Mouse (Mus musculus) stomach, postnatal 0 days (tissue): ENCODE measurements around the gene Stx7. TPM values are rescaled to one million over a fixed set of nuclear protein-coding genes. Genes with fewer than 3 reads are reported as not detected.

Source experiments
- ATAC-seq: fragments of 200-750 bp; cut with Nextera tagmentation; 2 replicates; pipeline ENCODE4 v1.8.0; 2017; ENCODE audit not compliant: low FRiP score, low TSS enrichment
- DNase-seq: peaks from one replicate; pipeline ENCODE4 v3.0.0-alpha.2; 2016; ENCODE audit warnings: low spot score
- H3K27ac ChIP-seq: fragments of 300-500 bp; sonication (generic); replicated peaks from 2 replicates; pipeline ENCODE4 v1.5.1; 2014; ENCODE audit warnings: mild to moderate bottlenecking, control low read depth
- H3K27me3 ChIP-seq: fragments of 300-500 bp; sonication (generic); 2 replicates; pipeline ENCODE4 v1.6.1; 2014; ENCODE audit warnings: low read length; ENCODE audit not compliant: control insufficient read depth, insufficient read depth
- H3K36me3 ChIP-seq: fragments of 300-500 bp; sonication (generic); 2 replicates; pipeline ENCODE4 v1.6.1; 2014; ENCODE audit warnings: low read length, mixed read lengths; ENCODE audit not compliant: control insufficient read depth, insufficient read depth
- H3K4me1 ChIP-seq: fragments of 300-500 bp; sonication (generic); replicated peaks from 2 replicates; pipeline ENCODE4 v1.6.1; 2014; ENCODE audit warnings: antibody characterized with exemption; ENCODE audit not compliant: control insufficient read depth, insufficient read depth
- H3K4me2 ChIP-seq: fragments of 300-500 bp; sonication (generic); replicated peaks from 2 replicates; pipeline ENCODE4 v1.6.1; 2014; ENCODE audit warnings: low read depth, mild to moderate bottlenecking, control low read depth, moderate library complexity
- H3K4me3 ChIP-seq: fragments of 300-500 bp; sonication (generic); 2 replicates; pipeline ENCODE4 v1.5.1; 2014; ENCODE audit warnings: low read depth, low read length, control low read depth
- H3K9ac ChIP-seq: fragments of 300-500 bp; sonication (generic); 2 replicates; pipeline ENCODE4 v1.6.1; 2014; ENCODE audit warnings: mild to moderate bottlenecking, low read length, control low read depth, mixed read lengths
- H3K9me3 ChIP-seq: fragments of 300-500 bp; sonication (generic); 2 replicates; pipeline ENCODE4 v1.6.1; 2016; ENCODE audit warnings: low read length; ENCODE audit not compliant: control insufficient read depth
- CTCF ChIP-seq: IDR thresholded peaks from 2 replicates; pipeline ENCODE4 v1.5.1; 2016; ENCODE audit warnings: antibody characterized with exemption, low read depth, mild to moderate bottlenecking, moderate library complexity
- EP300 ChIP-seq: optimal IDR thresholded peaks from 2 replicates; pipeline ENCODE3; 2016; ENCODE audit warnings: antibody characterized with exemption
- WGBS: fragments of 180-500 bp; shearing (Covaris S2); extraction: QIAGEN DNeasy Blood & Tissue Kit; methylation state at CpG from one replicate; pipeline ENCODE4 v1.1.7; 2014; 5-methylcytosine and 5-hydroxymethylcytosine counted together
- polyA plus RNA-seq: library from polyadenylated mRNA; unstranded; fragments of >200 nt; fragmentation: Nextera tagmentation; extraction: Ambion mirVana; gene quantifications from 2 replicates; pipeline ENCODE4 v1.2.1, GENCODE M21; 2015

Gene Stx7
- polyA plus RNA-seq, 1 experiment from 2014 or later, result 82.1 TPM

DNA sequence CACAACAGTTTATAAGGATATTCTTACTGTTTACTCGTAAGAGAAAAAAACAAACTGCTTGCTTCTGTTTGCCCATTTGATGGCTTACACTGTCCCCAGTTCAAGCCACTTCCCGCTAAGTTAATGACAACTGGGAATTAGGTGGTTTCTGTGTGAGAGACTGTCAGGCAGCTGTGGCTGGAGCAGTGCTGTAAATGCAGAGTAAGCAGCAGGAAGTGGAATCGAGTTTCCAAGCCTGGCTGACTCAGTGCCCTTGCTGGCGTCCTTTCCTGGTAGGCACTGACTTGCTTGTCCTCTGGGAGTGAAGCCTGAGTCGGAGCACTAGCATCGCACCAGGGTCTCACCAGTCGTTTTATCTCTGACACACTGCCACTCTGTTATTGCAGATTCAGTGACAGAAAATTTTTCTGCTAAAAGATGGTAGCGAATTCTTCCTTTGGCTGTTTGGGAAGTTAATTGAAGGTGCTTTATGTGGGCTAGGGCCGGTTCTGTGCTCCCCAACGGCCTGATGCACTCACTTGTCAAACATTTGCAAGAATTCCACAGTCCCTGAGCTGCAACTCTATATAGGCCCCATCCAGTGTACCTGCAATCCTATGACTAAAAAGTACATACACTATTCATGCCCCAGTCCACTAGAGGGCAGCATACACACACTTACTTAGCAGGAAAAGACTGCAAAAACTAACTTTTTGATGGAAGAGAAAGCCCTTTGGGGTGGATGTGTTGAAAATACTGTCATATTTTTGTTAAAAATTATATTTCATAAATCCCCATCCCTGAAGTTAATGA, 24.3 kb downstream of the Stx7 start:
- ATAC-seq (peak; percentile 68), DNase-seq (peak; percentile 35)
- H3K9me3 ChIP-seq, result no peaks in the 10 kb centered on the region
- no peak overlapping the region for H3K4me3 ChIP-seq
- no peak overlapping the region for H3K4me2 ChIP-seq
- H3K36me3 ChIP-seq, result no peaks in the 10 kb centered on the region; the same call in 1 of the 2 replicates
- TF ChIP-seq CTCF (peak; percentile 93), EP300 (no peak)
- H3K27me3 ChIP-seq, result no peaks in the 10 kb centered on the region
- no peak overlapping the region for H3K9ac ChIP-seq
- WGBS, result 42% methylated on average over 10 of the region's 10 CpGs
- H3K4me1 ChIP-seq, result no peaks in the 10 kb centered on the region; the same call in none of the 2 replicates
- H3K27ac ChIP-seq, result no peak overlapping the region

DNA sequence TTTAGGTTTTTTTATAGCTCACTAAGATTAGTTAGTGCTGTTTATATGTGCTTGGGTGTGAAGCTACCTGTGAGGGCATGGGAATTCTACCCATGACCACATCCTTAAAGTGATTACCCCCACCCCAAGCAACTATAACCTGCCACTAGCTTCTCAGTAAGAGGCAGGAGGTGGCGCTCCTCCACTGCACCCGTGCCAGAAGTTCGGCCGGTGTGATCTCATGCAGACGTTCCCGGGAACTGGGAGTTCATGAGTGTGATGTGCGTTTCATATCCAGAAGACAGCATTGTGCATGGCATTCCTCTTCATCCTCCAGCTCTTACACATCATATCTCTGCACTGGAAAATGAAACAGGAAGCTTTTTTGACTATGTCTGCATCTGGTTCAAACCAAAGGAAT, 41.3 kb downstream of the Stx7 start:
- Histone ChIP-seq H3K36me3 (peaks cover 5% of the 10 kb centered on the region), H3K4me3 (no peak overlapping the region), H3K27ac (no peak overlapping the region), H3K9me3 (no peaks in the 10 kb centered on the region), H3K9ac (no peak overlapping the region), H3K27me3 (no peaks in the 10 kb centered on the region), H3K4me1 (no peaks in the 10 kb centered on the region), H3K4me2 (no peak overlapping the region)
- ATAC-seq, result no peak
- WGBS, result 51% methylated on average over 7 of the region's 7 CpGs
- DNase-seq, result no peak
- TF ChIP-seq CTCF (peak; percentile 60), EP300 (no peak)

DNA sequence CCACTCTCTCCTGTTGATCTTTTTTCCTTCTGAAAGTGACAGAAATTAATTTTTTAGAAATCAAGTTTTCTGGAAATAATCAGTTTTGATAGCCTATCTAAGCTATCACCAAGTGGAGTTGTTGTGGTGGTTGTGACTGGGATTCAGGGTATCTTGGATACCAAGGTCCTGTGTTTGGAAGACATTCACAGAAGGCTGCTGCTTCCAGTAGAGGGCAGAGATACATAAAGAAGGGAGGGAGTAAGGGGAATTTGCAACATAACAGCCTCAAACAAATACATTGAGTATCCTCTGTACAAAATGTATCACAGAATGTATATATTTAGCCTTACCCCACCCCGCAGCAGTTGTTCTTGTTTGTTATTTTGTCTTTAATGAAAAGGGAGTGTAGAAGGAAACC, 42.9 kb downstream of the Stx7 start:
- Histone ChIP-seq H3K9ac (no peak overlapping the region), H3K36me3 (peaks cover 3% of the 10 kb centered on the region), H3K27ac (no peak overlapping the region), H3K4me1 (no peaks in the 10 kb centered on the region), H3K27me3 (no peaks in the 10 kb centered on the region), H3K4me3 (no peak overlapping the region), H3K4me2 (no peak overlapping the region), H3K9me3 (no peaks in the 10 kb centered on the region)
- WGBS, result 54% methylated on average over 1 of the region's 1 CpGs
- no peak for DNase-seq
- TF ChIP-seq CTCF (peak; percentile 77), EP300 (no peak)
- ATAC-seq, result no peak

DNA sequence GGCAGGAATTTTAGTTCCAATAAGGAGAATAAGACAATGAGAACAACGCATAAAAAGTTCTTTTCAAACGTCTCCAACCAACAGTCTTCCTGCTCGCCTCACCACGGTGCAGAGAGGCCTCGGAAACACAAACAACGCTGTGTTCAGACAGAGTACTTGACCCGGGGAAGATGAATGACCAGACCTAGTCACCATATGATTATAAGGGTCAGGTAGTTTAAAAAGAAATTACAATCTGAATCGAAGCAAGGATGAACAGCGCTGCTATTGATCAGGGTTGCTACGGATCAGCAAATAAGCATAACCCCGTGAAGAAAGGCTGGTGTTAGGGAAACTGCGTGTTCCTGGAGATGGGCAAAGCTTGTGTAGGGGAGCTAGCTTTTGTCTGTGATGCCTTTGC, 50.2 kb downstream of the Stx7 start:
- Histone ChIP-seq H3K4me1 (no peaks in the 10 kb centered on the region), H3K27me3 (no peaks in the 10 kb centered on the region), H3K9me3 (no peaks in the 10 kb centered on the region), H3K27ac (no peak overlapping the region), H3K4me2 (no peak overlapping the region), H3K4me3 (no peak overlapping the region), H3K9ac (no peak overlapping the region), H3K36me3 (no peaks in the 10 kb centered on the region)
- no peak for DNase-seq
- no peak for ATAC-seq
- WGBS, result 61% methylated on average over 12 of the region's 12 CpGs
- no peak for TF ChIP-seq CTCF
- no peak for TF ChIP-seq EP300

DNA sequence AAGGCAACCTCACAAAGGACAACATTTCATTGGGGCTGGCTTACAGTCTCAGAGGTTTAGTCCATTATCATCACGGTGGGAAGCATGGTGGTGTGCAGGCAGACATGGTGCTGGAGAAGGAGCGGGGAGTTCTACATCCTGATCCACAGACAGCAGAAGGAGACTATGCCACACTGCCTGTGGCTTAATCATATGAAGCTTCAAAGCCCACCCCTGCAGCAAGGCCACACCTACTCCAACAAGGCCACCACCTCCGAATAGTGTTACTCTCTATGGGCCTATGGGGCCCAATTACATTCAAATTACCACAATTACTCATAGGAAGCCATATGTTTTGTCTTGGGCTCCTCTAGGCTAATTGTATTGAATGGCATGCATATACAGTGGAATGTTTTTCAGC, 51.0 kb downstream of the Stx7 start:
- H3K4me2 ChIP-seq, result no peak overlapping the region
- no peaks in the 10 kb centered on the region for H3K27me3 ChIP-seq
- no peak overlapping the region for H3K4me3 ChIP-seq
- no peak overlapping the region for H3K9ac ChIP-seq
- TF ChIP-seq EP300 (no peak), CTCF (no peak)
- no peak overlapping the region for H3K27ac ChIP-seq
- no peaks in the 10 kb centered on the region for H3K4me1 ChIP-seq
- ATAC-seq (no peak), DNase-seq (no peak)
- H3K9me3 ChIP-seq, result no peaks in the 10 kb centered on the region
- H3K36me3 ChIP-seq, result no peaks in the 10 kb centered on the region
- 87% methylated on average over 3 of the region's 3 CpGs for WGBS

DNA sequence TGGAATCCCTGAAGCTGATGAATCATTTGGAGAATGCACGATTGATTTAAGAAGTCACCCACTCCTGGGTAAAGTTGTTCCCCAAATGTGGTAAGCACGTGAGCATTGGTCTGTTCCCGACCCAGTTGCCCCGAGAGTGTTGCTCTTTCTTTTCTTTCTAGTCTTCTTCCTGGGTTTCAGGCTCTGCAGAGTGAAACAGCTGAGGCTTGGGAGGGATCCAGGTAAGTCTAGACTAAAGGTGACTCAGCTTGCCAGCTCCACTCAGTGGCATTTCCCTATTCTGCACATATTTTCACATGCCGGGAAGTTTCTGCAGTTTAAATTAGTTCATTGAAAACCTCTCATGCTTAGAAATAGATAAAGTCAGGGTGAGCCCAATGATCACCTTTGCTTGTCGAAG, 61.0 kb downstream of the Stx7 start:
- Histone ChIP-seq H3K27me3 (no peaks in the 10 kb centered on the region), H3K36me3 (no peaks in the 10 kb centered on the region), H3K9me3 (no peaks in the 10 kb centered on the region), H3K27ac (no peak overlapping the region), H3K4me1 (no peaks in the 10 kb centered on the region), H3K4me3 (no peak overlapping the region), H3K9ac (no peak overlapping the region), H3K4me2 (no peak overlapping the region)
- TF ChIP-seq CTCF (no peak), EP300 (no peak)
- WGBS, result 73% methylated on average over 6 of the region's 6 CpGs
- DNase-seq, result no peak
- ATAC-seq, result no peak
